Mouse (Mus musculus) stomach, embryonic 14.5 days (tissue): ENCODE results near the gene Eid2b. TPM values are rescaled to one million over a fixed set of nuclear protein-coding genes. Genes with fewer than 3 reads are reported as not detected.

Experiments
- ATAC-seq: fragments of 200-750 bp; cut with Nextera tagmentation; 2 replicates; pipeline ENCODE4 v1.8.0; 2017; ENCODE audit warnings: low read depth, moderate TSS enrichment; ENCODE audit not compliant: insufficient number of reproducible peaks, insufficient read depth, low FRiP score
- H3K27ac ChIP-seq: fragments of 300-500 bp; sonication (generic); 2 replicates; pipeline ENCODE4 v1.5.1; 2014; ENCODE audit warnings: mild to moderate bottlenecking, low read length, moderate library complexity, mixed read lengths
- H3K27me3 ChIP-seq: fragments of 300-500 bp; sonication (generic); 2 replicates; pipeline ENCODE4 v1.6.1; 2014; ENCODE audit warnings: low read length, control low read depth, mixed read lengths; ENCODE audit not compliant: control insufficient read depth, insufficient read depth
- H3K36me3 ChIP-seq: fragments of 300-500 bp; sonication (generic); 2 replicates; pipeline ENCODE4 v1.6.1; 2014; ENCODE audit warnings: mild to moderate bottlenecking, control low read depth, low read length, moderate library complexity, mixed read lengths; ENCODE audit not compliant: control insufficient read depth, insufficient read depth
- H3K4me1 ChIP-seq: fragments of 300-500 bp; sonication (generic); 2 replicates; pipeline ENCODE4 v1.6.1; 2014; ENCODE audit warnings: low read length, control low read depth, mixed read lengths; ENCODE audit not compliant: control insufficient read depth, insufficient read depth
- H3K4me2 ChIP-seq: fragments of 300-500 bp; sonication (generic); replicated peaks from 2 replicates; pipeline ENCODE4 v1.6.1; 2014; ENCODE audit warnings: low read depth, low read length, control low read depth
- H3K4me3 ChIP-seq: fragments of 300-500 bp; sonication (generic); 2 replicates; pipeline ENCODE4 v1.5.1; 2014; ENCODE audit warnings: low read depth, low read length, control low read depth
- H3K9ac ChIP-seq: fragments of 300-500 bp; sonication (generic); replicated peaks from 2 replicates; pipeline ENCODE4 v1.6.1; 2014; ENCODE audit warnings: low read depth, mild to moderate bottlenecking, control low read depth, low read length, moderate library complexity, mixed read lengths
- H3K9me3 ChIP-seq: fragments of 300-500 bp; sonication (generic); 2 replicates; pipeline ENCODE4 v1.6.1; 2016; ENCODE audit warnings: low read depth, low read length, control low read depth; ENCODE audit not compliant: control insufficient read depth
- WGBS: fragments of 180-500 bp; shearing (Covaris S2); extraction: QIAGEN DNeasy Blood & Tissue Kit; methylation state at CpG from one replicate; pipeline ENCODE4 v1.1.7; 2014; 5-methylcytosine and 5-hydroxymethylcytosine counted together
- polyA plus RNA-seq: library from polyadenylated mRNA; unstranded; fragments of >200 nt; fragmentation: Nextera tagmentation; extraction: Ambion mirVana; gene quantifications from 2 replicates; pipeline ENCODE4 v1.2.1, GENCODE M21; 2014

Eid2b gene
- polyA plus RNA-seq, 1 experiment from 2014 or later = 9.9 TPM

DNA sequence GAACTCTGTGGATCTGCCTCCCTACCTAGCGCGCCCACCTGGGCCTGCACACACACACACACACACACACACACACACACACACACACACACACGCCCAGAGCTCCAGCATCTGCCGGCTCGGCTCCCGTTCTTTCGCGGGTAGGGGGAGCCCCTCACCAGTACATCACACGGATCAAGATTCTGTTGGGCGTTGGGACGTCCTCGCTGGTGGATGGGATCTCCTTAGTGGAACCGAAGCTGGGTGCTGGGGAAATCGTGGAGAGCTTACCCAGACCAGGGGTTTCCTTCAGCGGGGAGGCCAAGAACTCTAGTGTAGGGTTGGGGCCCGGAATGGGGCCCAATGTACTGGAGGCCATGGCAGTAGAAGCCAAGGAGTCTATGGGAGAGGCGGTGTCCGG lies 12.6 kb downstream of the Eid2b start:
- Histone ChIP-seq H3K9ac (no peak overlapping the region), H3K36me3 (no peaks in the 10 kb centered on the region), H3K9me3 (no peaks in the 10 kb centered on the region), H3K27ac (no peak overlapping the region), H3K4me3 (peak overlapping the region; percentile 23), H3K27me3 (peaks cover 39% of the 10 kb centered on the region; the same call in 1 of the 2 replicates), H3K4me2 (peak overlapping the region; percentile 48), H3K4me1 (no peaks in the 10 kb centered on the region; the same call in 1 of the 2 replicates)
- WGBS = 2% methylated on average over 18 of the region's 18 CpGs
- ATAC-seq = peak; percentile 10; the same call in 1 of the 2 replicates

DNA sequence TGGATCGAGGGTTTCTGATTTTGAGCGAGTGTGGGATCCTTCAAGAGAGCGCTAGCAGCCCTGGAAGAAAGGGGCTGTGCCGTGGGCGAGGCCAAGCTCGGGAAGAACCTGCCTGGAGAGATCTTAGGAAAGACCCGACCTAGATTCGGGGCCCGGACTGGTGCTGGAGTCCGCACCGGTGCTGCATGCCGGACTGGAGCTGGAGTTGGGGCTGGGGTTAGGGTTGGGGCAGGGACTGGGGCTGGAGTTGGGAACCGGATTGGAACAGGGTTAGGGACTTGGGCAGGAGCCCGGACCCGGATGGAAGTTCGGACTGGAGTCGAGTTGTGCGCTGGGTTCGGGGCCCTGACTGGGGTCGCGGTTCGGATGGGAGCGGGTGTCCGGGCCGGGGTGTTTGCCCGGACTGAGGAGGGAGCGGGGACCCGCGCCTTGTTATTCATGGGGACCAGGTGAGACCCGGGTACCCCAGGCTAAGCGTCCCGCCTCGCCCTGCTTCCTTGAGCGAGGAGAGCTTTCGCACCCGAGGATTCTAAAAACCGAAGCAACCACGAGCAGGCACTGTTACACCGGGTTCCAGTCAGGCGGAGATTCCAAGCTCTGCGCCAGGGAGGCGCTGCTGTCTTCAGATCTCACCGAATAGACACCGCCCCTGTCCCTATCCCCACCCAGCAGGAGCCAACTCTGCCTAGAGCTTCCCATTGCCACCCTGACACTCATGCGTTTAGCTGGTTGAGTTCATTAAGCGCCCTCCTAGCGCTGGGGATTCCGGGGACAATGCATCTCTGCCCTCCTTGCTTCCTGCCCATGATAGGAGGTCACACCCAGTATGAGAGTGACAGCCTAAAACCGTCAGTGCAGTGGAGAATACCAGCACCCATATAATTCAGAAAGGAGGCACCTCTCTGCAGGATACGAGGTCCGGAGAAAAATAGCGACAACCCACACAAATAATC lies 13.4 kb downstream of the Eid2b start, which contains the start of gene Selenov:
Gene Selenov (minus strand): TSS at position 549 of the 953 bp plus-strand sequence.
- H3K9me3 ChIP-seq = no peaks in the 10 kb centered on the region
- no peaks in the 10 kb centered on the region; the same call in 1 of the 2 replicates for H3K4me1 ChIP-seq
- peaks cover 39% of the 10 kb centered on the region; the same call in 1 of the 2 replicates for H3K27me3 ChIP-seq
- H3K4me3 ChIP-seq = peak within 1 kb of the TSS; percentile 23
- no peaks in the 10 kb centered on the region for H3K36me3 ChIP-seq
- H3K9ac ChIP-seq = no peak within 1 kb of the TSS
- peak; percentile 59 for ATAC-seq
- 1% methylated on average over 52 of the region's 52 CpGs for WGBS
- no peak within 1 kb of the TSS for H3K27ac ChIP-seq
- H3K4me2 ChIP-seq = peak within 1 kb of the TSS; percentile 48

DNA sequence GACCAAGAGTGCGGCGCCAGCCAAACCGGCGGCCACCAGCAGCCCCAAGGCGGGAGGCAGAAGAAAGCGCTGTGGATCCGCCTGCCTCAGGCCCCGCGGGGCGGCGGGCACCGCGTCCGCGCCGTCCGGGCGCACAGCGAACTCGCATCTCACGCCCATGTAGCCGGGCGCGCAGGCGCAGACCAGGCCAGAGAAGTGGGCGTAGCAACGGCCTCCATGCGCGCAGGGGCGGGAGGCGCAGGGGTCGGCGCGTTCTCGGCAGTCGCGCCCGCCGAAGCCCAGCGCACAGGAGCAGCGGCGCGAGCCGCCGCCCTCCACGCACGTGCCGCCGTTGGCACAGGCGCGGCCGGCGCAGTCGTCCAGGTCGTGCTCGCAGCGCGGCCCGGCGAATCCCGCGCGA lies 16.9 kb downstream of the Eid2b start:
- H3K4me1 ChIP-seq = no peaks in the 10 kb centered on the region; the same call in 1 of the 2 replicates
- no peaks in the 10 kb centered on the region for H3K9me3 ChIP-seq
- 4% methylated on average over 50 of the region's 63 CpGs for WGBS
- H3K4me2 ChIP-seq = peak overlapping the region; percentile 77
- H3K9ac ChIP-seq = peak overlapping the region; percentile 38; the same call in 1 of the 2 replicates
- no peaks in the 10 kb centered on the region for H3K36me3 ChIP-seq
- H3K27me3 ChIP-seq = peaks cover 31% of the 10 kb centered on the region; the same call in 1 of the 2 replicates
- no peak overlapping the region for H3K27ac ChIP-seq
- peak; percentile 44 for ATAC-seq
- peak overlapping the region; percentile 42 for H3K4me3 ChIP-seq

DNA sequence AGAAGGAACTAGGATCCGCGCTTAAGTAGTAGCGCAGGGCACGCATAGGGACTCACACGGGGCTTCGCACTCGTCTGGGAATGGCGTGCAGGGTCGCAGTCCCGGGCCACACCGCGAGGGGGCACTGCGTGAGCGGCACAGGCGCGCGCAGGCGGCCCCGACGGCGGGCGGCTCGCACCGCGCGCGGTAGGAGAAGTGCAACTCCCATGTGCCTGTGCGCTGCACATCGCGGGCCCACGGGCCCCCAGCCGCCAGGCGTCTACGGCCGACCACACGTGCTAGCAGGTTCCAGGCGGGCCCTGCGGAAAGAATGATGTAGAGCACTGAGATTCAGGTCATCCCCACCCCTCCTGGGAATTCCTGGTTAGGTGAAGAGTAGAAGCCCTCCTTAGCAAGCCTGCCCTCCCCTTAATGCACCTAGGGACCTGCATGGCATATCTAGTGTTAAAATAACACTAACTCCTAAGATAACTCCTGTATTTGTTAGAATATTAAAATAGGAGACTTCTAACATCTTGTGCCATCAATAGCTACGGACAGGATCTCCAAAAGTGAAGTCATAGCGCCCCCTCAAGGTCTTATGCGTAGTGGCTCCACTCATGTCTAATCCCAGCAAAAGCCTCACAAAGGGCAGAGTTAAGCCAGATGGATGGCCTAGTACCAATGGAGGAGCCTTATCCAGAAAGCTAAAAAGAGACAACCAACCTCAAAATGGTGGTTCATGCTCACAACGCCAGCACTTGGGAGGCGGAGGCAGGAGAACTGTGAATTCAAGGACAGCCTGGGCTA lies 21.5 kb downstream of the Eid2b start:
- Histone ChIP-seq H3K9ac (no peak overlapping the region), H3K4me3 (no peak overlapping the region), H3K27me3 (peaks cover 18% of the 10 kb centered on the region), H3K4me2 (no peak overlapping the region; the same call in 1 of the 2 replicates), H3K9me3 (no peaks in the 10 kb centered on the region), H3K36me3 (no peaks in the 10 kb centered on the region), H3K27ac (no peak overlapping the region), H3K4me1 (peaks cover 6% of the 10 kb centered on the region)
- no peak for ATAC-seq
- WGBS = 28% methylated on average over 43 of the region's 43 CpGs

DNA sequence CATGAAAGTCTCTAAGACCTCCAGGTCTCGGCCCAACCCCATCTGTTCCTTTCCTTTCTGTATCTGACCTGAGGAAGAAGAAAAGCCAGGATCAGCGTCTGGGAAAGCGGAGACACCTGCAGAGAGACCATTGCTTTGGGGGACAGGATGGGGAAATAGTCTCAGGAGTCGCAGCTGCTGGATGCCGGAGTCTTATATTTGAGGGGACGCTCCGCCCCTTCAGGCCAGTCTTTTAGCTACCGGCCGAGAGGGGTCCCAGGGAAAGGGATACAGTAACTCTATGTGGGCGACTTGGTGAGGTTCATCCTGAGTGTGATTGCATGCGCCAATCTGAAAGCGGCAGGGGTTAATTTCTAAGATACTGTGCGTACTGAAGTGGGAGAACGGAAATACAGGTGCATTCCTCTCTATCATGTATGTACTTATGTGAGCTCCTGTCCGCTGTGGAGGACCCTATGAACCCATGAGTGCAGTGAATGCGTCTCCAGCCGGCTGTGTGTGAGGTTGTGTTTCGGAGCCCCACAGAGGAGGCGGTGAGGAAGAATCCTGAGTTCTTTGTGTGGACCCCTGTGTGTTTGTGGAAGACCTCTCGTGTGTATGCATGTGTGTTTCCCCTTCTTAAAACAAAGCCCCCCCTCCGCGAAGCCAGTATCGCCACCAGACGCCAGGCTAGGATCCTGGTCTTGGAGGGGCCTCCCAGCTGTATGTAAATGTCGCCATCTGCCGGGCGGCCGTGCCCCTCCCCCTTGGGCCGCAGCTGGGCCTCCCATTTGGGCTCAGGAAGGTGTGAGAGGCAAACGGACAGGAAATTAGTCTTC lies 24.3 kb downstream of the Eid2b start, which contains the start of gene Dll3:
Gene Dll3 (minus strand): TSS at position 623 of the 818 bp plus-strand sequence.
- H3K4me2 ChIP-seq = peak within 1 kb of the TSS; percentile 40
- H3K4me3 ChIP-seq = peak within 1 kb of the TSS; percentile 22
- no peak within 1 kb of the TSS; the same call in 1 of the 2 replicates for H3K9ac ChIP-seq
- peak; percentile 73; the same call in 1 of the 2 replicates for ATAC-seq
- peaks cover 14% of the 10 kb centered on the region for H3K27me3 ChIP-seq
- H3K9me3 ChIP-seq = no peaks in the 10 kb centered on the region
- peaks cover 6% of the 10 kb centered on the region for H3K4me1 ChIP-seq
- 2% methylated on average over 30 of the region's 30 CpGs for WGBS
- no peak within 1 kb of the TSS for H3K27ac ChIP-seq
- H3K36me3 ChIP-seq = peaks cover 16% of the 10 kb centered on the region

DNA sequence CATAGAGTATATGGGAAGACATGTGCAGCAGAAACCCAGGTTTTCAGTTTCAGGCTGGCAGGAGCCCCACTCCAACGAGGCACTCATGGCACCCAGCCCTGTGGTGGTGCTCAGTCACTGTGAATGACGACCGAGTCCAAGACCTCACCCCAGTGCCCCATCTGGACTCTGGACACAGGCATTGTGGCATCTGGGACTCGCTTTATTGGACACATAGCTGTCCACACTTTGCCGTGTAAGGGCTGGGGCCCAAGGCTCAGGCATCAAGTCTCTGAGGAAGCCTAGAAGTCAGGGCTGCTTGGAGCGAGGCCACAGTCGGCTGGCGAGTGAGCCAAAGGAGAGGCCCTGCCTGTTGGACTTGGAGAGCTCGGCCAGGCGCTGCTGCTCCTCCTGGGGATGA lies 28.1 kb downstream of the Eid2b start:
- peaks cover 48% of the 10 kb centered on the region for H3K36me3 ChIP-seq
- ATAC-seq = no peak
- H3K4me1 ChIP-seq = peaks cover 8% of the 10 kb centered on the region
- no peaks in the 10 kb centered on the region for H3K9me3 ChIP-seq
- H3K27me3 ChIP-seq = peaks cover 9% of the 10 kb centered on the region; the same call in 1 of the 2 replicates
- WGBS = 93% methylated on average over 10 of the region's 10 CpGs
- no peak overlapping the region for H3K27ac ChIP-seq
- no peak overlapping the region for H3K9ac ChIP-seq
- H3K4me3 ChIP-seq = no peak overlapping the region
- no peak overlapping the region for H3K4me2 ChIP-seq

DNA sequence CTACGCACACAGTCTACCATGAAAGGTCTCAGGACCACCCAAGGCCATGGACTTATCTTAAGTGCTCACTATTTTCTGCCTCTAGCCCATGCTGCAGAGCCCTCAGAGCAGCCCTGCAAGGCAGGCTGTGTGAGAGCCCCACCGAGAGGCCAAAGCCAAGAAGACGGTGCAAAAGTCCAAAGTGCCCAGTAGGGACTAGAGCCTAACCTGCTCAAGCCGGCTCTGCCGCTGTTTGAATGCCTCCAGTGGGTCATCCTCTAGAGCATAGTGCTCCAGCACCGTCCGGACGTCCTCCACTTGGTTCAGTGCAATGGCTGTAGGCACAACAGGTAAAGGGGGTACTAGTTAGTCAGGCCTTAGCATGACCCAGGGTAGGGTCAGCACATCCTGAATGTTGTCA lies 28.7 kb downstream of the Eid2b start:
- H3K4me2 ChIP-seq = no peak overlapping the region
- H3K4me3 ChIP-seq = no peak overlapping the region
- no peaks in the 10 kb centered on the region for H3K9me3 ChIP-seq
- peaks cover 6% of the 10 kb centered on the region; the same call in 1 of the 2 replicates for H3K27me3 ChIP-seq
- 90% methylated on average over 8 of the region's 8 CpGs for WGBS
- peaks cover 14% of the 10 kb centered on the region for H3K4me1 ChIP-seq
- H3K9ac ChIP-seq = no peak overlapping the region
- peaks cover 48% of the 10 kb centered on the region for H3K36me3 ChIP-seq
- no peak overlapping the region for H3K27ac ChIP-seq
- no peak for ATAC-seq
